Mouse (Mus musculus) heart, embryonic 12.5 days (tissue): ENCODE measurements around the gene Tarm1. TPM values are rescaled to one million over a fixed set of nuclear protein-coding genes. Genes with fewer than 3 reads are reported as not detected.

Experiments
- ATAC-seq: fragments of 200-750 bp; cut with Nextera tagmentation; 2 replicates; pipeline ENCODE4 v1.8.0; 2017; ENCODE audit warnings: moderate TSS enrichment, moderate library complexity; ENCODE audit not compliant: insufficient number of reproducible peaks, low FRiP score
- H3K27ac ChIP-seq: fragments of 300-500 bp; sonication (generic); 2 replicates; pipeline ENCODE4 v1.5.1; 2016; ENCODE audit warnings: mild to moderate bottlenecking, moderate library complexity; ENCODE audit not compliant: poor library complexity, severe bottlenecking
- H3K27me3 ChIP-seq: fragments of 300-500 bp; sonication (generic); replicated peaks from 2 replicates; pipeline ENCODE4 v1.6.1; 2016; ENCODE audit warnings: mild to moderate bottlenecking, moderate library complexity
- H3K36me3 ChIP-seq: fragments of 300-500 bp; sonication (generic); 2 replicates; pipeline ENCODE4 v1.6.1; 2016; ENCODE audit warnings: mild to moderate bottlenecking, moderate library complexity
- H3K4me1 ChIP-seq: fragments of 300-500 bp; sonication (generic); replicated peaks from 2 replicates; pipeline ENCODE4 v1.6.1; 2016; ENCODE audit warnings: mild to moderate bottlenecking
- H3K4me2 ChIP-seq: fragments of 300-500 bp; sonication (generic); 2 replicates; pipeline ENCODE4 v1.6.1; 2016; ENCODE audit warnings: mild to moderate bottlenecking, moderate library complexity
- H3K4me3 ChIP-seq: fragments of 300-500 bp; sonication (generic); 2 replicates; pipeline ENCODE4 v1.5.1; 2016; ENCODE audit warnings: mild to moderate bottlenecking
- H3K9ac ChIP-seq: fragments of 300-500 bp; sonication (generic); 2 replicates; pipeline ENCODE4 v1.6.1; 2016; ENCODE audit warnings: mild to moderate bottlenecking, moderate library complexity
- H3K9me3 ChIP-seq: fragments of 300-500 bp; sonication (generic); replicated peaks from 2 replicates; pipeline ENCODE4 v1.6.1; 2016; ENCODE audit warnings: mild to moderate bottlenecking, moderate library complexity
- WGBS: fragments of 180-500 bp; shearing (Covaris S2); methylation state at CpG from one replicate; pipeline ENCODE4 v1.1.7; 2016; 5-methylcytosine and 5-hydroxymethylcytosine counted together
- polyA plus RNA-seq: library from polyadenylated mRNA; unstranded; fragments of >200 nt; fragmentation: Nextera tagmentation; extraction: Ambion mirVana; gene quantifications from 2 replicates; pipeline ENCODE4 v1.2.1, GENCODE M21; 2016

Tarm1 gene
- polyA plus RNA-seq, result not detected in 2 replicates

DNA sequence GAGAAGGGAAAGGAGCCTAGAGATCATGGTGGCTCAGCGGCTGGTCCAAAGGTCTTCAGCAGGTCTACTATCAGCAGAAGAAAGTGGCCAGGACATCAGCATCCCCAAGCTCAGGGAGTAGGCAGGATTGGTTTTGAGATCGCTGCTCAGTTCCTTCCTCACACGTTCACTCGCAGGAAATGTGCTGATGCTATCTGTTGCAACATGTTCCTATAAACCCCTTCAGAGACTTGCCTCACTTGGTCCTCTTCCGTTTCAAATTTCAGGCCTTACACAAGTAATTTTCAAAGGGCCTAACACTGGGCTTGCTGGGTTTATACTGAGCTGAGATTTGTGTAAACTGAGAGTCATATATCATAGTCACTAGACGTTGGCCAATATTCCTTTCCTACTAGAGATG lies at the start of gene Tarm1:
TSS of gene Tarm1 (minus strand) at position 186 of the 400 bp plus-strand sequence.
- no peak within 1 kb of the TSS for H3K9ac ChIP-seq
- no peak for ATAC-seq
- no peak within 1 kb of the TSS for H3K4me3 ChIP-seq
- H3K27me3 ChIP-seq, result no peaks in the 10 kb centered on the region
- no peak within 1 kb of the TSS for H3K27ac ChIP-seq
- no peaks in the 10 kb centered on the region for H3K36me3 ChIP-seq
- no peaks in the 10 kb centered on the region for H3K4me1 ChIP-seq
- 71% methylated on average over 6 of the region's 6 CpGs for WGBS
- H3K4me2 ChIP-seq, result no peak within 1 kb of the TSS
- H3K9me3 ChIP-seq, result peaks cover 5% of the 10 kb centered on the region; the same call in 1 of the 2 replicates

DNA sequence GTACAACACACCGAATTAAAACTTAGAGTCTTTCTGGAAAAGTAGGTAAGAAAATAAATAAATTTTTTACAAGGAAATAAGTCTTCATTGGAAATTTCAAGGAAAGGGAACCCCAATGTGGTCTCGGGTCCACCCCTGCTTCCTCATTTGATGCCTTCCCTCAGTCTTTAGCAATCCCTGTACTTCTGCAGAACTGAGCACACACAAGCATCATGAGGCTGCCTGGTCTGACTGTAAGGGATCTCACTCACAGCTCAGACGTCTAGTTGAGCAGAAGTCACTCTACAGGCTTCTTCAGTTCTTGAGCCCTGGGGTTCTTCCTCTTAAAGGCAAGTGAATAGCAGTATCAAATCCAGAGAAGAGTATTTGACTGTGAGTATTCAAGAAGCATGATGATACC lies 3.5 kb upstream of the Tarm1 start:
- no peaks in the 10 kb centered on the region for H3K4me1 ChIP-seq
- no peak overlapping the region for H3K4me3 ChIP-seq
- no peak overlapping the region for H3K27ac ChIP-seq
- H3K36me3 ChIP-seq, result no peaks in the 10 kb centered on the region
- H3K9ac ChIP-seq, result no peak overlapping the region
- no peak for ATAC-seq
- 58% methylated on average over 3 of the region's 3 CpGs for WGBS
- no peaks in the 10 kb centered on the region for H3K27me3 ChIP-seq
- no peak overlapping the region for H3K4me2 ChIP-seq
- peaks cover 5% of the 10 kb centered on the region; the same call in 1 of the 2 replicates for H3K9me3 ChIP-seq

DNA sequence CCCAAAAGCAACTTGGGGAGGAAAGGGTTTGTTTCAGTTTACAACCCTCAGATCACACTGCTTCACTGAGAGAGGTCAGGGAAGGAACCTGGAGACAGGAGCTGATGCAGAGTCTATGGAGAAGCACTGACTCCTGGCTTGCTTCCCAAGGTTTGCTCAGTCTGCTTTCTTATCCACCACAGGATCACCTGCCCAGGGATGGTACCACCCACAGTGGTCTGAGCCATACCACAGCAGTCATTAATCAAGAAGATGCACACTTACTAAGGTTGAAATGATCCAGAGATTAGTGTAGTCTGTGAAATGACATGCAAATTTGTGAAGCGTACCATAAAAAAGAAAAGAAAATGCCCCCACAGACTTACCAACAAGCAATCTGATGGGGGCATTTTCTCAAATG lies 2.0 kb downstream of the Tarm1 start:
- no peaks in the 10 kb centered on the region for H3K27me3 ChIP-seq
- 87% methylated on average over 1 of the region's 1 CpGs for WGBS
- H3K4me1 ChIP-seq, result no peaks in the 10 kb centered on the region
- no peaks in the 10 kb centered on the region for H3K36me3 ChIP-seq
- H3K9ac ChIP-seq, result no peak overlapping the region
- peaks cover 5% of the 10 kb centered on the region; the same call in 1 of the 2 replicates for H3K9me3 ChIP-seq
- ATAC-seq, result no peak
- H3K27ac ChIP-seq, result no peak overlapping the region
- H3K4me3 ChIP-seq, result no peak overlapping the region
- no peak overlapping the region for H3K4me2 ChIP-seq

DNA sequence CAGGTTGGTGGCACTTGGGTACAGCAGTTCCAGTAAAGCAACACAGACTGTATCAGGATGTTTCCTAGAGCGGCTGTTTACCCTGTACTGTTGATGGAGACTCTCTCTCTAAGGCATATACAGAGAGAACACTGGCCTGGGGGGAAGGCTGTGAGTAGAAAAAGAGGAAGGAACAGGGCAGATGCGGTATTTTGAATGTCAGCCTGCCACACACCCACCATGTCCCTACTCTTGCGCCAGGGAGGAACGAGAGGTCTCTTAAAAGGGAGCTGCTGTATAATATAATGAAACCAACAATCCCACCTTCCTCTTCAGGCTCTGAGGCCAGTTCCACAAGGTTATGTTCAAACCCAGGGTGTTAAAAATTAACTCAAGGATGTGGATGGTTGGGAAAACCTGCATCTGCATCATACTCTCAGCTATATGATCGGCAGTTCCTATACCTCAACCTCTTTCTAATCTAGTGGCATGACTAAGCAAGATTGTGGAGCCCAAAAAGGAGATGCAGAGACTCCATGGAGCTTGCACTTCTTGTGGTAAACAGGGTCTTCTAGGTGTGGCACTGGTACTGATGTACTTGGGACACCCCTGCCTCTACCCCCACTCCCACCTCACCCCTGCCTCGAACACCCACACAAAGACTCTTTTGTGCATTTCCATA lies 20.3 kb downstream of the Tarm1 start:
- no peak for ATAC-seq
- H3K9me3 ChIP-seq, result peaks cover 18% of the 10 kb centered on the region
- H3K27me3 ChIP-seq, result no peaks in the 10 kb centered on the region
- no peak overlapping the region for H3K4me2 ChIP-seq
- no peaks in the 10 kb centered on the region for H3K36me3 ChIP-seq
- WGBS, result 83% methylated on average over 6 of the region's 6 CpGs
- no peak overlapping the region for H3K9ac ChIP-seq
- no peak overlapping the region for H3K27ac ChIP-seq
- no peak overlapping the region for H3K4me3 ChIP-seq
- H3K4me1 ChIP-seq, result no peaks in the 10 kb centered on the region

DNA sequence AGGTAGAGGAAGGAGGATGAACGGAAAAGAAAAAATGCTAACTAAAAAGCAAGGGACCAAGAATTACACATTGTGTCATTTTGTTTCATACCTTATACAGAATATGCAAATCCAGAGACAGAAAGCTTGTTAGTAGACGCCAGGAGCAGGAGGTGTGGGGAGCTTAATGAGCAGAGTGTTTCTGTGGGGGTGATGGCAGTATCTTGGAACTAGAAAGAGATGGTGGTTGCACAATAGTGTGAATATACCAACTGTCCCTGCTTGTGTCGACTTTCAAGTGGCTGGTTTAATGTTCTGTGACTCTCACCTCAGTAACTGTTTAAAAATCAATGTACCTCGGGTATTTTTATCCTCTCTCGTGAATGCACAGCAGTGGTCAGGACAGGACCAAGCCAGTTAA lies 25.7 kb downstream of the Tarm1 start:
- Histone ChIP-seq H3K27me3 (no peaks in the 10 kb centered on the region), H3K36me3 (no peaks in the 10 kb centered on the region)

DNA sequence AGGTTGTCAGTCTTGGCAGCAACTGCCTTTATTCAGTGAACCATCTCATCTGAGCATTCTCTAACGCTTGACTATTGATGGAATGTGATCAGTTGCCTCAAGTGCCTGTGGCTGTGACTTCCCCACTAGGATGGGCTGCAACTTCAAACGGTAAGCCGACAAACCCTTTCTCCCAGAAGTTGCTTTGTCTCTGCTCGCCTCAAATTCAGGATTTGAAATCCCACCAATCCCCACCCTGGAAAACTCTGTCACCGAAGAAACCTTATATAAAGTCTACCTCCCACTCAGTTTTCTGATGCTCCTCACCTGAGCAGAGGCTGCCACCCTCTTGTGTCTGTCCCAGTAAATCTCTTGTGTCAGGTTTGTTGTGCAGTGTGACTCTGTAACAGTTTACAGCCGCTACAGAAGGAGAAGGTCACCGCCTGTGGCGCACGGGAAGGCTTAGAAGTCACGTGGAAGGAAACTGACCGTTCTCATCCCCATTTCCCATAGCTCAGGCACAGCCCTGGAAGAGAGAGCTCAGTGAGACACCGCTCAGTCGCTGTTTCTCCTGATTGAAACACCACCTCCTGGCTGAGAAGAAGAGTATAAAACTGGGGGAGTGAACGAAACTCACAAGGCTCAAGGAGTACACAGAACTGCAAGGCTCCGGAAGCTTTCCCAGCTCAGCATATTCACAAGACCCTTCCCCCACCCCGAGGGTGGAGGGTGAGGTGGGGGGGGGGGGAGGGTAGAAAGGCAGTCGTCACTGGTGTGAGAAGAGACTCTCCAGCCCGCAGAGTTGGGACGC lies 27.9 kb downstream of the Tarm1 start:
- 7% methylated on average over 19 of the region's 19 CpGs for WGBS
- no peaks in the 10 kb centered on the region; the same call in 1 of the 2 replicates for H3K4me1 ChIP-seq
- H3K4me3 ChIP-seq, result peak overlapping the region; percentile 22; the same call in 1 of the 2 replicates
- no peaks in the 10 kb centered on the region for H3K27me3 ChIP-seq
- peak overlapping the region; percentile 60 for H3K4me2 ChIP-seq
- H3K36me3 ChIP-seq, result no peaks in the 10 kb centered on the region
- ATAC-seq, result 0 out of 2 replicates have a peak, but pooled peaks have one; percentile 9
- no peak overlapping the region for H3K27ac ChIP-seq
- H3K9ac ChIP-seq, result no peak overlapping the region
- no peaks in the 10 kb centered on the region for H3K9me3 ChIP-seq

More for the DNA sequence above, 25.7 kb downstream of the Tarm1 start:
- no peak overlapping the region for H3K4me3 ChIP-seq
- no peak overlapping the region for H3K9ac ChIP-seq
- H3K27ac ChIP-seq, result no peak overlapping the region
- no peak for ATAC-seq
- H3K4me2 ChIP-seq, result no peak overlapping the region
- H3K9me3 ChIP-seq, result peaks cover 3% of the 10 kb centered on the region; the same call in 1 of the 2 replicates
- WGBS, result 72% methylated on average over 5 of the region's 5 CpGs
- H3K4me1 ChIP-seq, result no peaks in the 10 kb centered on the region; the same call in 1 of the 2 replicates

DNA sequence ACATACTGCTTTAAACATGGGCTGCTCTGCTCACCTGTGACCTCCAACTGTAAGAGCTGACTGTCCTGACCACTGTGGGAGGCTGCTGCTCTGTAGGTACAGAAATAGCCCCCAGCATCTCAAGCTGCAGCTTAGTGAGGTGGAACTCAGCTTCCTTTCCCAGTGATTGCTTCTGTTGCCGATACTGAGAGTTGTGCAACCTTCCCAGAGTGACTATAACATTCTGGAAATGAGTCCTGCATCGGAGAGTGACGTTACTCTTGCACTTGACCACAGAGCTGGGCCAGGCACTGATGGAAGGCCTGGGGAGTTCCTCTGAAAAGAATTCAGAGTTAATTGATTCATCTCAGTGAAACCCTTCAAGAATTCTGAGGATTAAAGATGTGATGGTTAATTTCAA lies 29.6 kb downstream of the Tarm1 start:
- ATAC-seq, result no peak

DNA sequence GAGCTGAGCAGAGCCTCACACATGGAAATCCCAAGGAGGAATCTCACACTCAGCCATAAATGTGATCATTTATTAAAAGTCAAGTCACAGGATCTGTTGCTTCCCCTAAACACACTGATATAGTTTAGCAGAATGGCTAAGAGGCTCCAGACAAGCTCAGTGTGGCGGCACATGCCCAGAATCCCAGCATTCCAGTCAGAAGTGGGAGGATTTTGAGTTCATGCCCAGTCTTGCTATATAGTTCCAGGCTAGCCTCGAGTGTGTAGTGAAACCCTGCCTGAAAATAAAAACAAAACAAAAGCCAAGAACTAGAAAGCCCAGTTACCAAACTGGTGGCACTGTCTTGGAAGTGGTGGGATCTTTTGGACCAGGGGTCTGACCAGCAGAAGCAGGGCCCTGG lies 33.8 kb downstream of the Tarm1 start:
- Histone ChIP-seq H3K27me3 (no peaks in the 10 kb centered on the region), H3K27ac (no peak overlapping the region), H3K4me3 (no peak overlapping the region), H3K9me3 (no peaks in the 10 kb centered on the region), H3K9ac (no peak overlapping the region), H3K4me1 (no peaks in the 10 kb centered on the region), H3K36me3 (no peaks in the 10 kb centered on the region), H3K4me2 (no peak overlapping the region)
- 52% methylated on average over 2 of the region's 2 CpGs for WGBS
- no peak for ATAC-seq

More for the DNA sequence above, 29.6 kb downstream of the Tarm1 start:
- Histone ChIP-seq H3K4me2 (no peak overlapping the region), H3K36me3 (no peaks in the 10 kb centered on the region), H3K27me3 (no peaks in the 10 kb centered on the region), H3K4me3 (no peak overlapping the region), H3K9ac (no peak overlapping the region), H3K9me3 (no peaks in the 10 kb centered on the region), H3K27ac (no peak overlapping the region), H3K4me1 (no peaks in the 10 kb centered on the region; the same call in 1 of the 2 replicates)
- 88% methylated on average over 3 of the region's 3 CpGs for WGBS

DNA sequence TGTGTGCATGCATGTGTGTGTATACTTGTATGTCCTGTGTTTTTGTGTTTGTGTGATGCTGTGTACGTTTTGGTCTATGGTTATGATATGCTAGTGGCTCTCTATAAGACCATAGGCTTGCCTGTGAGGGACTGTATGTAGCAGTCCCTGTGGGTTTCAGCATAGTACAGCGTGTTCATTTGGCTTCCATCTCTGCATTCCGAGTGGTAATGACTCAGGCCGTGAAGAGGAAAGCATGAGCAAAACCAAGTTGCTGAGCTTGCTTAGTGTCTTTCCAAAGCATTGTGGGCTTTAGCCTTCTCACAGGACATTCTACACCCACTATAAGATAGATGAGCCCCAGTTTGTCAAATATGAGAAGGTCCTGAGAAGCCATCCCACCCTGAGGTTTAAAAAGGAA lies 39.1 kb downstream of the Tarm1 start:
- no peaks in the 10 kb centered on the region for H3K27me3 ChIP-seq
- H3K27ac ChIP-seq, result no peak overlapping the region
- no peak overlapping the region for H3K4me2 ChIP-seq
- no peaks in the 10 kb centered on the region for H3K36me3 ChIP-seq
- ATAC-seq, result no peak
- WGBS, result 75% methylated on average over 4 of the region's 4 CpGs
- no peaks in the 10 kb centered on the region for H3K4me1 ChIP-seq
- H3K4me3 ChIP-seq, result no peak overlapping the region
- H3K9ac ChIP-seq, result no peak overlapping the region
- no peaks in the 10 kb centered on the region for H3K9me3 ChIP-seq

DNA sequence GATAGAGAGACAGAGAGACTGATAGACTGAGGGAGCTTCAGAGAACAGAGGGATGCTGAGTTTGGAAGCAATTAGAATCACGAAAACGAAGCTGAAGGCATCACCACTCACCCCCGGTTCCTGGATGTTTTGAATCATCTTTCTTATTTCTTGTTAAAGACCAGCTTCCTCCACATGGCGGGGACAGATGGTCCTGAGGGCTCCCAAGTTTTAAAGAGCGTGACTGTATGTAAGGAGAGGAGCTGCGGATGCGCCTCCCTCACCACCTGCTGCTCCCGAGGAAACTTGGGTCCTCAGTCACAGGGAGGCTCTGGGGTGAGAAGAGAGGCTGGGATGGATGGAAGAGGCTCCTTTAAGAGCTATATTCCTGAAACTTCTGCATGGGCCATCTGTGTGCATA lies 42.2 kb downstream of the Tarm1 start:
- 77% methylated on average over 8 of the region's 8 CpGs for WGBS
- no peak for ATAC-seq

DNA sequence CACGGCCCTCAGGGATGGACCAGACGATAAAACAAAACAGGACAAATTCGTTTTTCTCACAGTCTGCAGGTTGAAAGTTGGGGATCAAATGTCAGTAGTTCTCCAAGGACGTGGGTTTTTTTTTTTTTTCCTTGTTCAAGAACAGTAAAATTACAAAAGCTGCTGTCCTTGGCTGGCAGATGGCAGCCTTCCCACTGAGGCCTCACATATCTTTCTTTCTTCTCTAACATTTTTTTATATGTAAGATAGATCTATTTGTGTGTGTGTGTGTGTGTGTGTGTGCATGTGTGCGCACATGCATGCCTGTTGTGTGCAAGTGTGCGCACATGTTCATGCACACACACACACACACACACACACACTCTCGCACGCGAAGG lies 44.6 kb downstream of the Tarm1 start:
- Histone ChIP-seq H3K4me1 (no peaks in the 10 kb centered on the region), H3K4me2 (no peak overlapping the region), H3K4me3 (no peak overlapping the region), H3K27ac (no peak overlapping the region), H3K9ac (no peak overlapping the region), H3K9me3 (no peaks in the 10 kb centered on the region), H3K36me3 (no peaks in the 10 kb centered on the region), H3K27me3 (no peaks in the 10 kb centered on the region)
- ATAC-seq, result no peak
- 75% methylated on average over 9 of the region's 9 CpGs for WGBS

More for the DNA sequence above, 42.2 kb downstream of the Tarm1 start:
- H3K36me3 ChIP-seq, result no peaks in the 10 kb centered on the region
- H3K27ac ChIP-seq, result no peak overlapping the region
- H3K4me1 ChIP-seq, result no peaks in the 10 kb centered on the region
- H3K27me3 ChIP-seq, result no peaks in the 10 kb centered on the region
- no peaks in the 10 kb centered on the region for H3K9me3 ChIP-seq
- H3K4me2 ChIP-seq, result no peak overlapping the region
- no peak overlapping the region for H3K9ac ChIP-seq
- H3K4me3 ChIP-seq, result no peak overlapping the region
